Comparison of ENCODE assay signal across 18 mouse cellular contexts in the genomic region with DNA sequence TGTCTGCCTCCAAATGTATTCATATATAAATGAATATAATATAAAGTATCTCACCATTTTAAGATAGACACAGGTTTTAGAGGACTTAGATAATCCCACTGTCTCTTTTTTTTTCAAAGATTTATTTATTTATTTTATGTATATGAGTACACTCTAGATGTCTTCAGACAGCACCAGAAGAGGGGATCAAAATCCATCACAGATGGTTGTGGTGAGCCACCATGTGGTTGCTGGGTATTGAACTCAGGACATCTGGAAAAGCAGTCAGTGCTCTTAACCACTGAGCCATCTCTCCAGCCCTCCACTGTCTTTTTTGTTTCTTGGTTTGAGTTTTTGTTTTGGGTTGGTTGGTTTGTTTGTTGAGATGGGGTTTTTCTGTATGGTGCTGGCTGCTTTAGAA. TPM values are rescaled to one million over a fixed set of nuclear protein-coding genes. Genes with fewer than 3 reads are reported as not detected.
DNase-seq lines count a peak whose midpoint lies in the region; ATAC-seq and TF ChIP-seq lines count a peak whose summit lies in the region.
"Had no signal": no experiment of that assay in that cellular context is flagged by ENCODE, and none has a peak within 500 bp of the region (broad histone marks: within the 10 kb centered on the region; RNA-seq: fewer than 3 reads in every experiment).

No protein-coding gene starts in this region.

- no peak for DNase-seq in heart, embryonic 10.5 days (ENCODE audit: low spot score)
- no peak for DNase-seq in lung, postnatal 0 days (ENCODE audit: low spot score)
- DNase-seq in liver, postnatal 0 days = no peak
- DNase-seq in adrenal gland, adult 2 months = no peak
- DNase-seq: adrenal gland, postnatal 14 days; cerebellum, postnatal 14 days; gastrocnemius, postnatal 10 days; kidney, postnatal 14 days; layer of hippocampus, adult 9-11 months; lung, postnatal 14 days; right cerebral cortex, adult 18-20 months had no signal

- peak overlapping the region; percentile 96; the same call in 1 of the 2 replicates for H3K4me3 ChIP-seq in heart, embryonic 10.5 days
- no peak overlapping the region for H3K4me3 ChIP-seq in heart, embryonic 12.5 days
- H3K4me3 ChIP-seq in lung, embryonic 15.5 days = no peak overlapping the region
- no peak overlapping the region for H3K4me3 ChIP-seq in lung, postnatal 0 days (ENCODE audit: low read depth, low read length)
- no peak overlapping the region for H3K4me3 ChIP-seq in embryonic facial prominence, embryonic 13.5 days
- H3K4me3 ChIP-seq in liver, postnatal 0 days (ENCODE audit: low read depth, low read length) = no peak overlapping the region

- H3K9me3 ChIP-seq in heart, embryonic 10.5 days = no peaks in the 10 kb centered on the region
- H3K9me3 ChIP-seq in heart, embryonic 12.5 days (replicated peaks) = no peaks in the 10 kb centered on the region
- H3K9me3 ChIP-seq in lung, embryonic 15.5 days = no peaks in the 10 kb centered on the region
- no peaks in the 10 kb centered on the region for H3K9me3 ChIP-seq in lung, postnatal 0 days (ENCODE audit: low read length)
- no peaks in the 10 kb centered on the region for H3K9me3 ChIP-seq in embryonic facial prominence, embryonic 13.5 days
- H3K9me3 ChIP-seq in liver, postnatal 0 days (ENCODE audit: low read length) = no peaks in the 10 kb centered on the region
- H3K9me3 ChIP-seq: G1E; heart, embryonic 15.5 days had no signal

- H3K27me3 ChIP-seq in heart, embryonic 10.5 days (ENCODE audit: insufficient read depth, poor library complexity, severe bottlenecking) = no peaks in the 10 kb centered on the region
- H3K27me3 ChIP-seq in heart, embryonic 12.5 days (replicated peaks) = no peaks in the 10 kb centered on the region
- no peaks in the 10 kb centered on the region for H3K27me3 ChIP-seq in lung, embryonic 15.5 days
- H3K27me3 ChIP-seq in lung, postnatal 0 days (replicated peaks; ENCODE audit: insufficient read depth, low read length) = no peaks in the 10 kb centered on the region
- H3K27me3 ChIP-seq in embryonic facial prominence, embryonic 13.5 days = no peaks in the 10 kb centered on the region; the same call in 1 of the 2 replicates
- no peaks in the 10 kb centered on the region for H3K27me3 ChIP-seq in liver, postnatal 0 days (ENCODE audit: insufficient read depth, low read length)
- H3K27me3 ChIP-seq: heart, embryonic 15.5 days had no signal

- H3K27ac ChIP-seq in heart, embryonic 10.5 days = no peak overlapping the region
- no peak overlapping the region for H3K27ac ChIP-seq in heart, embryonic 12.5 days (ENCODE audit: poor library complexity, severe bottlenecking)
- no peak overlapping the region for H3K27ac ChIP-seq in lung, embryonic 15.5 days
- no peak overlapping the region for H3K27ac ChIP-seq in lung, postnatal 0 days (ENCODE audit: low read length)
- no peak overlapping the region for H3K27ac ChIP-seq in embryonic facial prominence, embryonic 13.5 days
- H3K27ac ChIP-seq in liver, postnatal 0 days (ENCODE audit: low read depth) = no peak overlapping the region

- TF ChIP-seq EP300 in lung, postnatal 0 days (IDR thresholded peaks at IDR 0.05) = no peak
- TF ChIP-seq EP300 in liver, postnatal 0 days (IDR thresholded peaks at IDR 0.05; ENCODE audit: low read depth) = no peak

- no peak overlapping the region for H3K4me2 ChIP-seq in heart, embryonic 12.5 days
- H3K4me2 ChIP-seq in lung, embryonic 15.5 days = peak overlapping the region; percentile 87; the same call in 1 of the 2 replicates
- no peak overlapping the region for H3K4me2 ChIP-seq in lung, postnatal 0 days (replicated peaks; ENCODE audit: low read depth, low read length)
- H3K4me2 ChIP-seq in embryonic facial prominence, embryonic 13.5 days = peak overlapping the region; percentile 95; the same call in 1 of the 2 replicates
- peak overlapping the region; percentile 78 for H3K4me2 ChIP-seq in liver, postnatal 0 days (ENCODE audit: low read depth, low read length)

- ATAC-seq in heart, embryonic 12.5 days (ENCODE audit: insufficient number of reproducible peaks, low FRiP score) = no peak
- ATAC-seq in lung, embryonic 15.5 days (ENCODE audit: borderline replicate concordance, extremely low read depth, low FRiP score, low TSS enrichment) = no peak
- no peak for ATAC-seq in lung, postnatal 0 days
- no peak for ATAC-seq in embryonic facial prominence, embryonic 13.5 days (ENCODE audit: insufficient number of reproducible peaks, insufficient read depth, low FRiP score, low TSS enrichment, low read depth)
- ATAC-seq in liver, postnatal 0 days = no peak
- ATAC-seq in erythroid progenitor cell, adult 5-6 weeks (replicated peaks; ENCODE audit: low FRiP score, poor library complexity, severe bottlenecking) = no peak

- peaks cover 18% of the 10 kb centered on the region for H3K36me3 ChIP-seq in heart, embryonic 10.5 days
- peaks cover 14% of the 10 kb centered on the region for H3K36me3 ChIP-seq in heart, embryonic 12.5 days
- peaks cover 14% of the 10 kb centered on the region for H3K36me3 ChIP-seq in lung, embryonic 15.5 days
- no peaks in the 10 kb centered on the region for H3K36me3 ChIP-seq in lung, postnatal 0 days (ENCODE audit: insufficient read depth, low read length)
- H3K36me3 ChIP-seq in embryonic facial prominence, embryonic 13.5 days = peaks cover 16% of the 10 kb centered on the region
- peaks cover 14% of the 10 kb centered on the region for H3K36me3 ChIP-seq in liver, postnatal 0 days (replicated peaks; ENCODE audit: insufficient read depth, low read length)

- no peak overlapping the region for H3K9ac ChIP-seq in heart, embryonic 12.5 days
- no peak overlapping the region for H3K9ac ChIP-seq in lung, embryonic 15.5 days
- no peak overlapping the region for H3K9ac ChIP-seq in lung, postnatal 0 days (replicated peaks; ENCODE audit: low read depth)
- H3K9ac ChIP-seq in embryonic facial prominence, embryonic 13.5 days = no peak overlapping the region
- no peak overlapping the region for H3K9ac ChIP-seq in liver, postnatal 0 days (replicated peaks)

- no peak for TF ChIP-seq CTCF in lung, postnatal 0 days (IDR thresholded peaks at IDR 0.05)
- TF ChIP-seq CTCF in liver, postnatal 0 days (IDR thresholded peaks at IDR 0.05; ENCODE audit: low read depth) = no peak

- peaks cover 28% of the 10 kb centered on the region for H3K4me1 ChIP-seq in heart, embryonic 10.5 days
- peaks cover 28% of the 10 kb centered on the region for H3K4me1 ChIP-seq in heart, embryonic 12.5 days (replicated peaks)
- H3K4me1 ChIP-seq in lung, embryonic 15.5 days = peaks cover 9% of the 10 kb centered on the region
- no peaks in the 10 kb centered on the region; the same call in 1 of the 2 replicates for H3K4me1 ChIP-seq in lung, postnatal 0 days (ENCODE audit: insufficient read depth, low read depth, low read length)
- peaks cover 16% of the 10 kb centered on the region for H3K4me1 ChIP-seq in embryonic facial prominence, embryonic 13.5 days
- peaks cover 21% of the 10 kb centered on the region for H3K4me1 ChIP-seq in liver, postnatal 0 days (ENCODE audit: insufficient read depth)

RNA-seq across cellular contexts. Expression of a gene that starts 1.0 kb away (rescaled TPM):
- polyA plus RNA-seq in heart, embryonic 10.5 days (2016; fragmentation: Nextera tagmentation; extraction: Ambion mirVana) = 36.4 and 43.8 TPM in 2 replicates
- polyA plus RNA-seq in heart, embryonic 12.5 days (2016; fragmentation: Nextera tagmentation; extraction: Ambion mirVana) = 29.2 and 31.0 TPM in 2 replicates
- polyA plus RNA-seq in lung, embryonic 15.5 days (2015; fragmentation: Nextera tagmentation; extraction: Ambion mirVana) = 36.9 and 37.9 TPM in 2 replicates
- polyA plus RNA-seq in lung, postnatal 0 days (2015; fragmentation: Nextera tagmentation; extraction: Ambion mirVana) = 28.2 and 28.4 TPM in 2 replicates
- 37.5 and 40.9 TPM in 2 replicates for polyA plus RNA-seq in embryonic facial prominence, embryonic 13.5 days (2015; fragmentation: Nextera tagmentation; extraction: Ambion mirVana)
- 37.0 and 39.0 TPM in 2 replicates for polyA plus RNA-seq in liver, postnatal 0 days (2015; fragmentation: Nextera tagmentation; extraction: Ambion mirVana)
- total RNA-seq in erythroid progenitor cell, adult 5-6 weeks (2015; ENCODE audit: low replicate concordance) = 38.9 and 41.1 TPM in 2 replicates
- 75.8 and 76.1 TPM in 2 replicates for total RNA-seq in erythroid progenitor cell, adult 5-6 weeks (2017; ENCODE audit: low replicate concordance)
- total RNA-seq in adrenal gland, adult 2 months (2021) = 10 to 100 TPM; 59.2 to 72.7 TPM
- polyA plus RNA-seq in adrenal gland, adult 2 months (2012; rRNA removed) = 26.6 and 28.5 TPM in 2 replicates

RNA-seq across cellular contexts. Expression of a gene that starts 9.7 kb away (rescaled TPM):
- 7.4 and 9.1 TPM in 2 replicates for polyA plus RNA-seq in heart, embryonic 10.5 days (2016; fragmentation: Nextera tagmentation; extraction: Ambion mirVana)
- polyA plus RNA-seq in heart, embryonic 12.5 days (2016; fragmentation: Nextera tagmentation; extraction: Ambion mirVana) = 4.5 and 5.0 TPM in 2 replicates
- polyA plus RNA-seq in lung, embryonic 15.5 days (2015; fragmentation: Nextera tagmentation; extraction: Ambion mirVana) = 22.1 and 28.6 TPM in 2 replicates
- 13.9 and 14.2 TPM in 2 replicates for polyA plus RNA-seq in lung, postnatal 0 days (2015; fragmentation: Nextera tagmentation; extraction: Ambion mirVana)
- 3.2 and 4.7 TPM in 2 replicates for polyA plus RNA-seq in embryonic facial prominence, embryonic 13.5 days (2015; fragmentation: Nextera tagmentation; extraction: Ambion mirVana)
- 263 and 271 TPM in 2 replicates for polyA plus RNA-seq in liver, postnatal 0 days (2015; fragmentation: Nextera tagmentation; extraction: Ambion mirVana)
- total RNA-seq in erythroid progenitor cell, adult 5-6 weeks (2015; ENCODE audit: low replicate concordance) = not detected in 2 replicates
- total RNA-seq in erythroid progenitor cell, adult 5-6 weeks (2017; ENCODE audit: low replicate concordance) = not detected in 2 replicates
- 10 to 100 TPM; 20.2 to 22.5 TPM for total RNA-seq in adrenal gland, adult 2 months (2021)
- polyA plus RNA-seq in adrenal gland, adult 2 months (2012; rRNA removed) = 34.4 and 38.1 TPM in 2 replicates
- total RNA-seq: left cerebral cortex, postnatal 36 days had no signal

RNA-seq across cellular contexts. Expression of a gene that starts 16.5 kb away (rescaled TPM):
- 0.48 and 0.71 TPM in 2 replicates for polyA plus RNA-seq in heart, embryonic 10.5 days (2016; fragmentation: Nextera tagmentation; extraction: Ambion mirVana)
- polyA plus RNA-seq in heart, embryonic 12.5 days (2016; fragmentation: Nextera tagmentation; extraction: Ambion mirVana) = 0.34 and 0.46 TPM in 2 replicates
- 0.45 and 0.48 TPM in 2 replicates for polyA plus RNA-seq in lung, embryonic 15.5 days (2015; fragmentation: Nextera tagmentation; extraction: Ambion mirVana)
- 0.12 and 0.13 TPM in 2 replicates for polyA plus RNA-seq in lung, postnatal 0 days (2015; fragmentation: Nextera tagmentation; extraction: Ambion mirVana)
- 0.78 and 1.0 TPM in 2 replicates for polyA plus RNA-seq in embryonic facial prominence, embryonic 13.5 days (2015; fragmentation: Nextera tagmentation; extraction: Ambion mirVana)
- polyA plus RNA-seq in liver, postnatal 0 days (2015; fragmentation: Nextera tagmentation; extraction: Ambion mirVana) = 0.06 and 0.08 TPM in 2 replicates
- total RNA-seq in erythroid progenitor cell, adult 5-6 weeks (2015; ENCODE audit: low replicate concordance) = not detected in 2 replicates
- total RNA-seq in erythroid progenitor cell, adult 5-6 weeks (2017; ENCODE audit: low replicate concordance) = 0.53 TPM in 1 of 2 replicates, not detected in the other
- under 1 TPM; 0.09 to 0.28 TPM for total RNA-seq in adrenal gland, adult 2 months (2021)
- 0.04 and 0.17 TPM in 2 replicates for polyA plus RNA-seq in adrenal gland, adult 2 months (2012; rRNA removed)
- total RNA-seq: left cerebral cortex, postnatal 36 days had no signal

RNA-seq across cellular contexts. Expression of a gene that starts 45.2 kb away (rescaled TPM):
- 45.1 and 54.8 TPM in 2 replicates for polyA plus RNA-seq in heart, embryonic 10.5 days (2016; fragmentation: Nextera tagmentation; extraction: Ambion mirVana)
- 32.2 and 33.3 TPM in 2 replicates for polyA plus RNA-seq in heart, embryonic 12.5 days (2016; fragmentation: Nextera tagmentation; extraction: Ambion mirVana)
- 57.4 and 61.5 TPM in 2 replicates for polyA plus RNA-seq in lung, embryonic 15.5 days (2015; fragmentation: Nextera tagmentation; extraction: Ambion mirVana)
- polyA plus RNA-seq in lung, postnatal 0 days (2015; fragmentation: Nextera tagmentation; extraction: Ambion mirVana) = 4.2 and 5.1 TPM in 2 replicates
- 49.7 and 56.9 TPM in 2 replicates for polyA plus RNA-seq in embryonic facial prominence, embryonic 13.5 days (2015; fragmentation: Nextera tagmentation; extraction: Ambion mirVana)
- 11.2 and 13.0 TPM in 2 replicates for polyA plus RNA-seq in liver, postnatal 0 days (2015; fragmentation: Nextera tagmentation; extraction: Ambion mirVana)
- 51.2 and 66.7 TPM in 2 replicates for total RNA-seq in erythroid progenitor cell, adult 5-6 weeks (2015; ENCODE audit: low replicate concordance)
- total RNA-seq in erythroid progenitor cell, adult 5-6 weeks (2017; ENCODE audit: low replicate concordance) = 23.8 and 50.4 TPM in 2 replicates
- 1 to 10 TPM in 1 of 2 experiments, under 1 TPM in 1; 0.76 to 1.3 TPM for total RNA-seq in adrenal gland, adult 2 months (2021)
- polyA plus RNA-seq in adrenal gland, adult 2 months (2012; rRNA removed) = 0.46 and 0.79 TPM in 2 replicates

RNA-seq across cellular contexts. Expression of a gene that starts 50.6 kb away (rescaled TPM):
- polyA plus RNA-seq in heart, embryonic 10.5 days (2016; fragmentation: Nextera tagmentation; extraction: Ambion mirVana) = 46.4 and 50.4 TPM in 2 replicates
- polyA plus RNA-seq in heart, embryonic 12.5 days (2016; fragmentation: Nextera tagmentation; extraction: Ambion mirVana) = 31.6 and 36.5 TPM in 2 replicates
- 42.6 and 53.4 TPM in 2 replicates for polyA plus RNA-seq in lung, embryonic 15.5 days (2015; fragmentation: Nextera tagmentation; extraction: Ambion mirVana)
- 32.0 TPM in 2 replicates for polyA plus RNA-seq in lung, postnatal 0 days (2015; fragmentation: Nextera tagmentation; extraction: Ambion mirVana)
- polyA plus RNA-seq in embryonic facial prominence, embryonic 13.5 days (2015; fragmentation: Nextera tagmentation; extraction: Ambion mirVana) = 51.3 and 60.6 TPM in 2 replicates
- 15.5 and 18.4 TPM in 2 replicates for polyA plus RNA-seq in liver, postnatal 0 days (2015; fragmentation: Nextera tagmentation; extraction: Ambion mirVana)
- total RNA-seq in erythroid progenitor cell, adult 5-6 weeks (2015; ENCODE audit: low replicate concordance) = 5.4 and 17.6 TPM in 2 replicates
- 5.1 and 12.1 TPM in 2 replicates for total RNA-seq in erythroid progenitor cell, adult 5-6 weeks (2017; ENCODE audit: low replicate concordance)
- total RNA-seq in adrenal gland, adult 2 months (2021) = 10 to 100 TPM; 29.5 to 36.1 TPM
- polyA plus RNA-seq in adrenal gland, adult 2 months (2012; rRNA removed) = 30.4 and 33.4 TPM in 2 replicates

Comparison
In these comparisons a context has a peak if more than half of its experiments do, and no peak if none do; other contexts are left out.
1. H3K4me2 ChIP-seq: peak in lung, embryonic 15.5 days (single experiment), embryonic facial prominence, embryonic 13.5 days (single experiment) and liver, postnatal 0 days (single experiment); none in heart, embryonic 12.5 days (single experiment) and lung, postnatal 0 days (single experiment).